Mouse (Mus musculus): ENCODE measurements at regions not wholly inside any gene's neighbourhood (a gene's known extent, or its start where the extent isn't known, plus 50 kb on each side); places are given as distances from the start of the nearest gene placed in this dataset.

GRCm38 (mm10) chr4:95339822-95340221 lies 217.5 kb upstream of the Fggy start:
- no peak for TF ChIP-seq CTCF (conservative IDR thresholded peaks at IDR 0.05; ENCODE audit: low read length)
- no peak for TF ChIP-seq POU5F1 (IDR thresholded peaks at IDR 0.05; ENCODE audit: borderline replicate concordance, low read length)
- TF ChIP-seq NANOG (IDR thresholded peaks at IDR 0.05; ENCODE audit: borderline replicate concordance, low read length) = no peak

Data from E14TG2a.4 (cell line).